Mouse (Mus musculus): ENCODE results near the gene Pxn.
A peak's percentile ranks its signal among the peaks of the same experiment; 100 is the strongest.
"Not testable (repeated sequence)": the region's sequence is repeated elsewhere in the genome, so short reads cannot be mapped to it uniquely, and the experiment has no call there.

The Pxn gene

DNA sequence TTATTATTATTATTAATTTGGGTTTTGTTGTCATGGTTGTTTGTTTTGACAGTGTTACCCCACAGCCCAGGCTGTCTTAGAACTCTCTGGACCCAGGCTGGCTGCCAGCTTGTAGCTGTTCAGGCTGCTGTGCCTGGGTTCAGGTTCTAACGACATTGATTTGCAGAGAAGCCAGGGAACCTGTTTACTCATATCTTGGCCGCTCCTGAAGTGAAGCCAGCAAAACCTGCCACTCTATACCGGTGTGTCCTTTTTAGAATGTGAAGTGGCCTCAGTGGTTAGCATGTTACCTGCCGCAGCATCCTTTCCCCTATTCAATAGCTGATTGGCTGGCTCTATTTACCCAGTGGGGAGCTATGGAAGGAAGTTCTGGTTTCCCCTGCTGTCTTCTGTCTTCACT lies 19.8 kb upstream of the Pxn start:
- DNase-seq (ENCODE audit: low read depth): no peak

DNA sequence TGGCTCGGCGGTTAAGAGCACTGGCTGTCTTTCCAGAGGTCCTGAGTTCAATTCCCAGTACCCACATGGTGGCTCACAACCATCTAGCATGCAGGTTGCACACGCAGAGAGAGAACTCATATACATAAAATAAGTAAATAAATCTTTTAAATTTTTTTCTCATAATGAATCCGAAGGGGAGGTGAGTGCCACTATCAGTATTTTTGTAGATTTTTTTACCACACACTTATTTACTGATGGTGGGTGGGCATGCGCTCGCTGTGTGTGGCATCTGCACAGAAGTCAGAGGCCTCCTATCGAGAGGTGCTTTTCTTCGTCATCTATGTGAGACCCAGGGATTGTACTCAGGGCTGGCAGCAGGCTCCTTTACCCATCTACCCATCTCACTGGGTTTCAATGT lies 19.1 kb upstream of the Pxn start:
- DNase-seq (ENCODE audit: low read depth): no peak

DNA sequence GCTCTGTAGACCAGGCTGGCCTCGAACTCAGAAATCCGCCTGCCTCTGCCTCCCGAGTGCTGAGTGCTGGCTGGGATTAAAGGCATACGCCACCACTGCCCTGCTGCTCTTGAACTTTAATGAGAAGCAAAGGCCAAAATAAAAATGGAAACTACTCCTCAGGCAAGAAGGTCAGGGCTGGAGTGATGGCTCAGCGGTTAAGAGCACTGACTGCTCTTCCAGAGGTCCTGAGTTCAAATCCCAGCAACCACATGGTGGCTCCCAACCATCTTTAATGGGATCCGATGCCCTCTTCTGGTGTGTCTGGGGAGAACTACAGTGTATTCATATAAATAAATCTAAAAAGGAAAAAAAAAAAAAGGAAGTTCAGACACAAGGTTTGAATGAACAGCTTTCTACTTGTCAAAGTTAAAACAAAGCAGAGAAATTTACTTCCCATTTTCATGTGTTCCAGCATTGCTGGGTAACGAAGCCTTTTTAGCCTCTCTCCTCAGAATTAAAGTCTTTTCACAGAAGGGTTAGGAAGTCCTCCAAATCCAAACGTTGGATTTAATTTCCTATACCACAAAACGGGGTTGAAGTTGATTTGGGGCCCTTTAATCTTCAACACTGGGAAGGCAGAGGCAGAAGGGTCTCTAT lies 18.4 kb upstream of the Pxn start:
- peak; percentile 36 for DNase-seq (ENCODE audit: low read depth)

DNA sequence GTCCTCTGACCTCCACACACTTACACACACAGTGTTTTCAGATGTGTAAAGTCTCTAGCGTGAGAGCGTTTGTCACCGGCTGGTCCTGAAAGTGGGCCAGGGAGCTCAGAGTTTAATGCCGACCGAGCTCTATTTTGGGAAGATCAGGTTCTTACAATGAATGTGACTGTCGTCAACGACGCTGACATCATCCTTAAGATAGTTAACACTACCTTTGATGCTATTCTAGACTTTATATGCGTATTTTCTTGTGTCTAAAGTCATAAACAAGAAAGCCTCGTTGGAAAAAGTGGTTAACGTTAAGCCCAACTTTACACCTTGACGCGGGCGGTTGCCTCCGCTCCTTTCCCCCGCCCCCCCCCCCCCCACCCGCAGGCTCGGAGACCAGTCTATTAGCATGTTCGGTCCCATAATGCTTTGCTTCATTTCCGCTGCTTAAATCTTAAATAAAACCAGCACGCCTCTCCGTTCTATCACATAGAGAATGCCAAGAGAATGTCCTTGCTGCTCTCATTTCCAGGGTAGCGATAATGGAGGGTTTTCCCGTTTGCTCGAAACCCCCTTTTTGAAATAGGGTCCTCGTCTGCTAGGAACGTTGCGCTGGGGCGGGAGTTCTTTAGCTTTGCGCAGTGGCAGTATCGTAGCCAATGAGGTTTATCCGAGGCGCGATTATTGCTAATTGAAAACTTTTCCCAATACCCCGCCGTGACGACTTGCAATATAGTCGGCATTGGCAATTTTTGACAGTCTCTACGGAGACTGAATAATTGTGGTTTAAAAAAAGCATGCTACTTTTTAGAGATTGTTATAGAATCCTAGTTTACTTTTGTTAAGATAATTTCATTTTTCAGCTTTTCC lies 17.4 kb upstream of the Pxn start:
- peak; percentile 95 for DNase-seq (ENCODE audit: low read depth)

DNA sequence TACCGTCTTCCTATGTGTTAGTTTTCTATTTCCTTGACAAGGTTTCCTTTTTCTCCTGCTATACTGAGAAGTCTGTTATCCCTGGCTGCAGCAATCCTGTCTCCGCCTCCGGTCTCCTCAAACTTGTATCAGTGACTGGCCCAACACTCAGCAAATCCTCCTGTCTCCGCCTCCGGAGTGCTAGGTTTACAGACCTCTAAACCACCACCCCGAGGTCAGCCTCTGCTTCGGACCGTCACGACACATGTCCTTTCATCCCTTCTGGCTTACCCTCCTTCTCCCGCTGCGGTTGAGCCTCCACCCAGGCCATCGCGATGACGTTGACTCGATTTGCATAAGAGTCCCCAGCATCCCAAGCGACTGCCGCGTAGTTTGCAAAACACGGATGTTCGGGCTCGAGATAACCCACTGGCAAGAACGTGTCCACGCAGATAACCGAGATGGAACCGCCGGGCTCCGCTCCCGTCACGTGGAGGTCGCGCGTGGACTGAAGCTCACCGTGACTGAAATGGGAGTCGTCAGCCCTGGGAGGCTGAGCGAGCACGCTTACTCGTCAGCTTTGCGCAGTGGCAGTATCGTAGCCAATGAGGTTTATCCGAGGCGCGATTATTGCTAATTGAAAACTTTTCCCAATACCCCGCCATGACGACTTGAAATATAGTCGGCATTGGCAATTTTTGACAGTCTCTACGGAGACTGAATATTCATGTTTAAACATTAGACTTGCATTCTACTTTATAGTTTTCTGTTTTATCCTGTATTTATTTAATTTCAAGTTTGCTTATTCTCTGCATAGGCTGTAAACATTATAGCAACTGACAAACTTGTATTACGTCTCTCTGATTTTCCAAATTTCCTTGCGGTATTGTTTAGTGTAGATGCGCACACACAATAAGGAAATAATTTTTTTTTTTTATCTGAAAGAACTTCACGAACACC lies 16.5 kb upstream of the Pxn start:
- DNase-seq (ENCODE audit: low read depth): peak; percentile 98

DNA sequence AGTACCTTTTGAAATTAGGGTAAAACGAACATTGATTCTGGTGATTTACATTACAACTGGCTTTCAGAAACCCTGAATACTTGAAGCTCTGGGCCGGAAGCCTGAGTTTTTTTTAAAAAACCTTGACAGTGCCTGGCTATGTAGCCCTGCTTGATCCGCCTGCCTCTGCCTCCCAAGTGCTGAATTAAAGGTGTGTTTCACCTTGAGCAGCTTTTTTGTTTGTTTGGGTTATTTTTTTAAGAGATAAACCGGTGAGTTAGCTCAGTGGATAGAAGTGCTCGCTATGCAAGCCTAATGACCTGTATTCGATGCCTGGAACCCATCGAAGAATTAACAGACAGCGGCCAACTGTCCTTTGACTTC lies 15.9 kb upstream of the Pxn start:
- no peak for DNase-seq (ENCODE audit: low read depth)

DNA sequence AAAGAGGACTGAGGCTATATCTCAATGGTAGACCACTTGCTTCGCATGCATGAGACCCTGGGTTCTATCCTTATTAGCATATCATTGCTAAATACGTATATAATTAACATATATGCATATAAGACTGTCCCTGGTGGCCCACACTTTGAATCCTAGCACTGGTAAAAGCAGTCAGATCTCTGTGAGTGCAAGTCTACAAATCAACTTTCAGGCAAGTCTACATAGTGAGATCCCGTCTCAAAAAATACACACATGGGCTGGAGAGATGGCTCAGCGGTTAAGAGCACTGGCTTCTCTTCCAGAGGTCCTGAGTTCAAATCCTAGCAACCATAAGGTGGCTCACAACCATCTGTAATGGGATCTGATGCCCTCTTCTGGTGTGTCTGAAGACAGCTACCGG lies 15.4 kb upstream of the Pxn start:
- DNase-seq (ENCODE audit: low read depth): peak; percentile 43

DNA sequence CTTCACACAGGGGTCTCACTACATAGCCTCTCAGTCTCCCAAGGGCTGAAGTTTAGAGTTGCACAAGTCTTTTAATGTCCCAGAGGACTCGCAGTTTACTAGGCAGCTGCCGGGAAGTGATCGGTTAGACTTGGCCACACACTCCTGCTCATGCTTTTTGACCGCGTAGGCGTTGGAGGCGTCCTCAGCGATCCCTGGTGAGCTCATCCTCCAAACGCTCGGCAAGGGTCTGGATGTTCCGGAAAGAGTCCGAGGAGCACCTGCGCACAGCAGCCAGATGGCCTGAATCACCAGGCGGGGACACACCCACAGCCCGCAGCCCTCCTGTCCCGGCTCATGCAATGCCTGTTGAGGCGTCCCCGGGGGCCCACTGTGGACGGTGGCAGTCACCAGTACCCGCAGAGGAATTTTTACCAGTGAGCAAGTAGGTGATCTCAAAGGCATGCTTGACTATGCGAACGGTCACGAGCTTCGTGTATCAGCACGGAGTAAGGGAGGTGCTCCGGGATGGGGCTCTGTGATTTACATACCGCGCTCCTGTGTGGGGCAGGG lies 14.6 kb upstream of the Pxn start:
- peak; percentile 89 for DNase-seq (ENCODE audit: low read depth)

DNA sequence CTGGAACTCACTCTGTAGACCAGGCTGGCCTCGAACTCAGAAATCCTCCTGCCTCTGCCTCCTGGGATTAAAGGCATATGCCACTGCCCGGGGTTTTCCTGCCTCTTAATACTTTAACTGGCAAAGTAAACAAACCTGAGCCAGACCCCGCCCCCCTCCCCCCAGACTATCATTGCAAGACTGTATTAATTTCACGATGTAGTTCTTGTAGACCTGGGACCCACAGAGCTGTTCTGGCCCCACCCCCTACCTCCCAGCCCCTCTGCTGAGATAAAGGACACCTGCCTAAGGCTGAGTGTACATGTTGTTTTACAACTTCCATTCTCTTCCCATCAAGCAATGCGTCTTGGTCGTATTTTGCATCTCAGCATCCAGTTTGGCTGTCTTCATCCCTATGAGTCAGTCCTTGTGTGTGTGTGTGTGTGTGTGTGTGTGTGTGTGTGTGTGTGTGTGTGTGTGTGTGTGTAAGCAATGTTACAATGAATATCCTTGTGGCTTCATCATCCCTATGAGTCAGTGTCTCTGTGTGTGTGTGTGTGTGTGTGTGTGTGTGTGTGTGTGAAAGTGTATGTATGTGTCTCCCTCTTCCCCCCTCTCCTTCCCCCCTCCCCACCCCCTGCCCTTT lies 13.7 kb upstream of the Pxn start:
- peak; percentile 90 for DNase-seq (ENCODE audit: low read depth)

DNA sequence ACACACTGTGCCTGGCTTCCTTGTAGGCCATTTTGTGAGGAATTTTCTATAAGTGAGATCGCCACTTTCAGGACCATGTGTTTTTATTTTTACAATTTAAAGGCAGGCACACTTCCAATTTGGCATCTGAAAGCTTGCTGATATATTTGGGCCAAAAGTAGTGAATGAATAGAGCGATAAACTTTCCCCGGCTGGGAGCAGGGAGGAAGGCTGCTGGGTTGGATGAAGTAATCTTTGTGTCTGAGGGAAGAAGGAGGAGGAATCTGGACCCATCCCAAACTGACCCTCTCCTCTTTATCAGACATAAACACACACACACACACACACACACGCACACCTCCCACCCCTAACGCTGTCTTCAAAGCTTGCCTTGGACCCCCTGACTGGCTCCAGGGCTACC lies 13.0 kb upstream of the Pxn start:
- no peak for DNase-seq (ENCODE audit: low read depth)

DNA sequence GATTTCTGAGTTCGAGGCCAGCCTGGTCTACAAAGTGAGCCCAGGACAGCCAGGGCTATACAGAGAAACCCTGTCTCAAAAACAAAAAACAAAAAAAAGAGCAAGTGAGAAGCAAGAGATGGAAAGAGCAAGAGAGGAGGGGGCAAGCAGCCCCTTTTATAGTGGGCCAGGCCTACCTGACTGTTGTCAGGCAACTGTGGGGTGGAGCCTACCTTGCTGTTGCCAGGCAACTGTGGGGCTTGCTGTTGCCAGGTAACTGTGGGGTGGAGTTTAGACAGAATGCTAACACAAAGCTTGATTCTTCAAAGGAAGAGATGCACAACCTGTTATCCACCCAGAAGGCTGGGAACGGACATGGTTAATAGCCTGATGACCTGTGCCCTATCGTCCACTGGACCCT lies 10.9 kb upstream of the Pxn start:
- DNase-seq (ENCODE audit: low read depth): not testable (repeated sequence)

DNA sequence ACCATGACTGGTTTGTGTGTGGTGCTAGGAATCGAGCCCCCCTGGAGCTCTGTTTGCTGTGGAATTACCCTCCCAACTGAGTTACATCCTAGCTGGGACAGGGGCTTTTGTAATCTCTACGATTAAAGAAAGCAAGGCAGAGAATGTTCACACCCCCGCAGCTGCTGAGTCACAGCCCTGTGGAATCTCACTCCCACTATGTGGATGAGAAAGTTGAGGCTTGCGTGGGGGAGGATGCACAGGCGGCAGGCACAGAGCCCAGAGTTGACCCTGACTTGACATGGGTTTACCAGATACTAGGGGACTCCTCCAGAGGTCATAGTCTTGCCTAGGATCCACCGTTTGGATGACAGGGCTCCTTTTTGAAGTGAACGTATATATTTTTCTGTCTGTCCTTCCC lies 9.4 kb upstream of the Pxn start:
- DNase-seq (ENCODE audit: low read depth): no peak

DNA sequence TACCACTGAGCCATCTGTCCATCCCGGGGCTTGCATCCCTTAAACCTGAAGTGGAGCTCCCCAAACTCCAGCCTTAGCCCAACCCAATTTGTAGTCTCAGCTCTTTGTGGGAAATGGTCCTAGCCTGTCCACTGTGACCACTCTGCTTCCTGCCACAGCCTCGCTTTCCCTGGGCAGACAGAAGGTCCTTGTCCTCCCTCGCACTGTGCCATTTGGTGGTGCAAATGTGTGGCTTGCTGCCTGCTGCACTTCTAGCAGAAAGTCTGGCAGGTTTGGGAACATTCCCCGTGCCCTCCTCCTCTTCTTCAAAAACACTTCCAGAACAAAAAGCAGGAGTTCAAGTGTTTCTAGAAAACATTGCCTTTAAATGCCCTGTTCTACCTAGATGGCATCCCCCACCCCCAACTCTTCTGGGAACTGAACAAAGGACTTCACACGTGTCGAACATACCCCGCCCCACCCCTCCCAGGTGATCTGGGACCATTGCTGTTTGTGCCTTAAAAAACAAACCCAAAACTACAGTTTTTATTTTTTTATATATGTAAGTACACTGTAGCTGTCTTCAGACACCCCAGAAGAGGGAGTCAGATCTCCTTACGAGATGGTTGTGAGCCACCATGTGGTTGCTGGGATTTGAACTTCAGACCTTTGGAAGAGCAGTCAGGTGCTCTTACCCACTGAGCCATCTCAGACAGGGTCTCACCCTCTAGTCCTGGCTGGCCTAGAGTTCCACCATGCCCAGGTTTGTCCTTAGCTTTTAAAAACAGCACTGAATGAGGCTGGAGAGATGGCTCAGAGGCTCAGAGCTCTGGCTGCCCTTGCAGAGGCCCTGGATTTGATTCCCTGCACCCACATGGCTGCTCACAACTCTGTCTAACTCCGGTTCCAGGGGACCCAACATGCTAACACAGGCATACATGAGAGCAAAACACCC lies 7.9 kb upstream of the Pxn start:
- DNase-seq (ENCODE audit: low read depth): no peak

DNA sequence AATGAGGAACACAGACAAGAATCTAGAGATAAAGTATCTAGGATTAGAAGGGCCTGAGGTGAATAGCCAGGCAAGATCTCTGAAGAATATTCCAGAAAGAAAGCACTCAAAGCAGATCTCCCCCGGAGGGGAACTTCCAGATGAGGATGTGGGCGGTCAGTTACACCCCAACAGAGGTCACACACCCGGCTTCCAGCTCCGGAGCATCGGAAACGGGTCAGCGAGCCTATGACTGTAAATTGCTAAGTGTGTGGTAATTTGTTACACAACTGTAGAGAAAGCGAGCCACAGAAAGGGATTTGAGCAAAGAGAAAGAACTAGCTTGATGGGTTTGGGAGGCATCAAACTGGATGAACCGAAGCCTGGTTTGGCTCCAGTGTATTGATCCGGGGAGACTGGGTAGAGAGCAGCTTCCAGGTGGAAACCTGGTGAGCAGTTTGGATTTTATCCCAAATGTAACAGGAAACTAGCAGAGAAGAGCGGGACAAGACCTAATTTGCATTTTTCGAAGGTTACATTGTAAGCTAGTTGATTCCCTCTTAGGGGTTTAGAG lies 6.0 kb upstream of the Pxn start:
- peak; percentile 88 for DNase-seq (ENCODE audit: low read depth)

DNA sequence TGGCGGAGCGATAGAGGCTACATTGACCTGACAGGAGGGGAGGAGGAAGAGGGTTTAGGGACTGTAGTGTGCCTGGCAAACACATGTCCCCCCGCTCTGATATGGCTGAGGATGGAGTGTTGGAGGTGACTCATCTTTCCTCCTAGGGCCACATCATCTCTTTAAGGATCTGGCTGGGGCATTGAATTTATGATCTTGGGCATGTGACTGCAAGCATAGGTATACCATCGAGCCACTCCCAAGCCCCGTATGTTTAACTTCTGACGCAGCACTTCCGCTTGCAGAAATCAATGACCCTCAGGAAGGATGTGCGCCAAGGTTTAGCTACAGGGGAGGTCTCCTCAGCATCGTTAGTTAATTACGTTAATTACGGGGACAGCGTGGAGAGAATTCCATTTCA lies 3.4 kb upstream of the Pxn start:
- peak; percentile 91 for DNase-seq (ENCODE audit: low read depth)

DNA sequence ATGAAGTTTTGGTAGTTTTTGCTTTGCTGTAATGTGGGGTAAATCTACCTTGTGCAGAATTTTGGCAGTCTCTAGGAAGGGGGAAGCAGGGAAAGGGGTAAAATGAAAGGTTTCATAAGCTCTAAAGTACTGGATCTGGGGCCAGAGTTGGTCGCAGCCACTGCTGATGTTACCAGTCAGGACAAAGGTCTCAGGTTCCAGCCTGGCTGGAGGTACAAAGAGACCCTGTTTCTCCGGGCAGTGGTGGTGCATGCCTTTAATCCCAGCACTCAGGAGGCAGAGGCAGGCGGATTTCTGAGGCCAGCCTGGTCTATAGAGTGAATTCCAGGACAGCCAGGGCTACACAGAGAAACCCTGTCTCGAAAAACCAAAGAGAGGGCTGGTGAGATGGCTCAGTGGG lies 859 bp upstream of the Pxn start:
- DNase-seq (ENCODE audit: low read depth): not testable (repeated sequence)

DNA sequence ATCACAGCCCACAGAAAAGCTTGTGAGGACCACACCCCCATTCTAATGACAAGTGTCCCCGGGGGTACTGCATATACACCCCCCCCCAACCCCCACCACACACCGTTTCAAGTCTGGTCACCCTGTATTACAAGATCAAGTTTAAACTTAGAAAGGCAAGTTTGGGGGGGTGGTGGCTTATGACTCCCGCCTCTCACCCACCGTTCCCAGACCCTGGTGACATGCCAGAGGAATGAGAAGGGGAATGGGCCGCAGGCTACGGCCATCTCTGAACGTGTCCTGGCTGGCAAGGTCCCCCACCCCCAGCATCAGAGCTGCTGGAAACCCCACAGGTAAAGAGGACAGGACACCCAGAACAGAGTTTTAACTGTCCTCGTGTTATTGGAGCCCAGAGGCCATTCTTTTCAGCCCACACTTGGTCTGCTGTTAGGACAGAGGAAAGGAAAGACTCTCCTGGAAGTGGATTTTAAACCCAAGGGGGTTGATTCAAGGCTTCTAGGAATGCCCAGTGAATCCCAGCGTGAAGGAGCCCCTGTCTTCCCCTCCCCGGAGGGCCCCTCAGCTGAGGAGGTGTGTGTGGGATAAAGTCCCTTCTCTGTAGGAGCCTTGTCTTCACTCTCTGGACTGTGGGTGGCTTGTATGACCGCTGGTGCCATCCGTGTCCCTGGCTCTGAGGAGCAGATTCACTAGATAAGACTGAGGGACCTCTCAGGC lies 948 bp downstream of the Pxn start:
- no peak for DNase-seq (ENCODE audit: low read depth)

DNA sequence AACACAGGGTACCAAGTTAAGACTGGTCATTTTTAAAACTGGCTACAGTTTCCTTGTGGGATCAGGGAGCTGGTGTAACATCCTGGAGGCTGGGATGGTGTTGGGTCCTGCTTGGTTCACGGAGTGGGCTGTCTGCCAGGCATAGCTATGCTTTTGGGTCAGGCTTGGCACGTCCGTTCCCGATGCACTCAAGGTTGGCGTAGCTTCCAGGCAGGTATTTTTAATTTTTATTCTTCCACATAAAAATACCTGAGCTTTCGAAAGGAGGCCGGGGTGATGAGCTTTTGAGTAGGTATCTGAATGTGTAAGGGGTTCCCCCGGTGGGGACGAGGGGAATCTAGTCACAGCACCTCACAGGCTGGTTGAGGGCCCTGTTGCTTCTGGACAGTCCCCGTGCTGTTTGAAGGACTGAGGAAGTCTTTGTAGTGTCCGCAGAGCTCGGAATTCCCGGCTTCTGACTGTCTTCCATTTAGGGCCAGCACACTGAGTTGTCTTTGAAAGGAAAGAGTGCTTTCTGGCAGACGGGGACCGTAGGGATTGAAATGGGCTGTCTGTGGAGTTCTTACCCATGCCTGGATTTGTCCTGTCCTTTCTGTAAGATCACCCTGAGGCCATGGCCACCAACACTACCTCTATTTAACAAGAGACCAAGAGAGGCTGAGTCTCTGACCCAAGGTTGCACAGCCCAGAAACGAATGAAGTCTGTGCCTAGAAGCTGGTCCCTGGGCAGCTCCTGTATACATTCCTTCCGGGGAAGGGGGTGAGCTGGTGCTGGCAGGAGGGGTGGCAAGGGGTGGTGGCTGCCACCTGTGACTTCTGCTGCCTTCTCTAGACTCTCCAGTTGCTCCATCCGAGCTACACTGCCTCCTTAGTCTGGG lies 1.7 kb downstream of the Pxn start:
- DNase-seq (ENCODE audit: low read depth): no peak

DNA sequence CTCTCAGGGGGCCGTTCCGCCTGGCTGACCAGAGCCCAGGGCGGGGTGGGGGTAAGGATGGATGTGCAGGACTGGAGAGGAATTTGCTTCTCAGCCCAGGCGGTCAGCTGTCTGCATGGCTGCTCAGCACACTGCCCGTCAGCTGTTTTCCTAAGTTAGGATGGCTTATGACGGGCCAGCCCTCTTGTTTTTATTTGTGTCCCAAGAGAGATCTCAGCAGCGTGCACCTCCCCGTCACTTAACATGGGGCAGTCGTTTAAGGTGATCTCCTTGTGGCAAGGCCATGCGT lies 2.3 kb downstream of the Pxn start:
- peak; percentile 40 for DNase-seq (ENCODE audit: low read depth)

All from 416B (cell line).